Mouse (Mus musculus): ENCODE results near the gene Frmd4a.

DNA sequence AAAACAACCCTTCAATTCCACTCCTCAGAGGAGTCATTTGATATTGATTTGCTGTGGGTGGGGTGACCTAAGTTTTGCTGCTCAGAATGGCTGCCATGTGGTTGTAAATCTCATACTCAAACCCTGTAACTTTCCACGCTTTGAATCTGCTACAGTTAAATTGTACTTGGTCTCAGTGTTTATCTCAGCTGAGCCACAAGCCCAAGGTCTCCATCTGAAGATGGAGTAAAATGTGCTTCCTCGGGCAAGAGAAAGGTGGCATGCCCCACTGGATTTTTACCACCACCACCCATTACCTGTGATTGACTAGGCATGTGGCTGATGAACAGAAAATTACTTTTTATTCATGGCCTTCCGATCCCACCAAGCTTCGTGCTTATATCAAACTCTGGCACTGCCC is 488.2 kb downstream of the Frmd4a start:
- TF ChIP-seq POLR2A (IDR thresholded peaks at IDR 0.05; ENCODE audit: borderline replicate concordance, extremely low read depth, low read depth, low read length) (no peak), CTCF (IDR thresholded peaks at IDR 0.05; ENCODE audit: insufficient read depth, low read length) (no peak)
